In genomic region chr15:97964836-97965187, GRCm38 (mm10) we compare ENCODE assay signal across 7 mouse cellular contexts. TPM values are rescaled to one million over a fixed set of nuclear protein-coding genes. Genes with fewer than 3 reads are reported as not detected.
A peak's percentile ranks its signal among the peaks of the same experiment; 100 is the strongest.
DNase-seq lines count a peak whose midpoint lies in the region; ATAC-seq and TF ChIP-seq lines count a peak whose summit lies in the region.

No protein-coding gene starts in this region.

- no peaks in the 10 kb centered on the region for H3K27me3 ChIP-seq in limb, embryonic 15.5 days

- H3K4me3 ChIP-seq in embryonic fibroblast, embryonic 13.5 days (ENCODE audit: insufficient read depth, low read length), result peak overlapping the region; percentile 70
- H3K4me3 ChIP-seq in limb, embryonic 15.5 days, result peak overlapping the region; percentile 70

- no peak overlapping the region for H3K27ac ChIP-seq in embryonic fibroblast, embryonic 13.5 days (ENCODE audit: insufficient read depth, low read length)
- no peak overlapping the region for H3K27ac ChIP-seq in limb, embryonic 15.5 days

- no peaks in the 10 kb centered on the region for H3K9me3 ChIP-seq in limb, embryonic 15.5 days

- H3K4me2 ChIP-seq in limb, embryonic 15.5 days, result peak overlapping the region; percentile 80

- peaks cover 4% of the 10 kb centered on the region; the same call in 1 of the 2 replicates for H3K36me3 ChIP-seq in limb, embryonic 15.5 days

- no peak for TF ChIP-seq POLR2A in embryonic fibroblast, embryonic 13.5 days (IDR thresholded peaks at IDR 0.05; ENCODE audit: low read depth, low read length)

- H3K9ac ChIP-seq in limb, embryonic 15.5 days, result peak overlapping the region; percentile 74

- no peaks in the 10 kb centered on the region for H3K4me1 ChIP-seq in embryonic fibroblast, embryonic 13.5 days (ENCODE audit: control insufficient read depth, insufficient read depth, low read length)
- H3K4me1 ChIP-seq in limb, embryonic 15.5 days, result peaks cover 11% of the 10 kb centered on the region

- no peak for TF ChIP-seq CTCF in embryonic fibroblast, embryonic 13.5 days (IDR thresholded peaks at IDR 0.05; ENCODE audit: borderline replicate concordance, insufficient read depth, low read length)

- WGBS in limb, embryonic 15.5 days, result 23% methylated on average over 7 of the region's 7 CpGs

- no peak for ATAC-seq in limb, embryonic 15.5 days (ENCODE audit: insufficient number of reproducible peaks, low FRiP score, low TSS enrichment, low read depth)

- peak; percentile 19 for DNase-seq in thymus, postnatal 14 days
- no peak for DNase-seq in thymus, postnatal 4 days
- DNase-seq in embryo, embryonic 10.5 days (ENCODE audit: low spot score), result no peak
- DNase-seq in right cerebral cortex, adult 2 months (ENCODE audit: low spot score in 2 of 2), result no peak
- no peak for DNase-seq in frontal cortex, postnatal 14 days (ENCODE audit: low spot score in 2 of 2)

RNA-seq across cellular contexts. Expression of gene Tmem106c, which starts 0.8 kb away (rescaled TPM):
- 29.1 and 32.0 TPM in 2 replicates for polyA plus RNA-seq in embryonic fibroblast, embryonic 13.5 days (2011; ENCODE audit: insufficient read length, low read depth, missing spikeins)
- polyA plus RNA-seq in limb, embryonic 15.5 days (2015; fragmentation: Nextera tagmentation; extraction: Ambion mirVana), result 48.8 and 51.3 TPM in 2 replicates

RNA-seq across cellular contexts. Expression of gene Col2a1, which starts 39.7 kb away (rescaled TPM):
- 12.7 and 31.5 TPM in 2 replicates for polyA plus RNA-seq in embryonic fibroblast, embryonic 13.5 days (2011; ENCODE audit: insufficient read length, low read depth, missing spikeins)
- 807 and 885 TPM in 2 replicates for polyA plus RNA-seq in limb, embryonic 15.5 days (2015; fragmentation: Nextera tagmentation; extraction: Ambion mirVana)

RNA-seq across cellular contexts. Expression of gene Vdr, which starts 54.4 kb away (rescaled TPM):
- 3.4 and 4.8 TPM in 2 replicates for polyA plus RNA-seq in embryonic fibroblast, embryonic 13.5 days (2011; ENCODE audit: insufficient read length, low read depth, missing spikeins)
- polyA plus RNA-seq in limb, embryonic 15.5 days (2015; fragmentation: Nextera tagmentation; extraction: Ambion mirVana), result 3.4 and 4.2 TPM in 2 replicates

Comparison
In these comparisons a context has a peak if more than half of its experiments do, and no peak if none do; other contexts are left out.
1. RNA of gene Col2a1, which starts 39.7 kb away (polyA plus RNA-seq): 807 to 885 TPM in limb, embryonic 15.5 days; 12.7 to 31.5 TPM in embryonic fibroblast, embryonic 13.5 days; every median in the first group is over 10 times any median in the second.